Mouse (Mus musculus) ovary, postnatal 14 days (tissue): ENCODE results near the gene Narf.

Experiments used
- DNase-seq: peaks from one replicate; pipeline ENCODE4 v3.0.0; 2022; ENCODE audit warnings: low spot score

The Narf gene

DNA sequence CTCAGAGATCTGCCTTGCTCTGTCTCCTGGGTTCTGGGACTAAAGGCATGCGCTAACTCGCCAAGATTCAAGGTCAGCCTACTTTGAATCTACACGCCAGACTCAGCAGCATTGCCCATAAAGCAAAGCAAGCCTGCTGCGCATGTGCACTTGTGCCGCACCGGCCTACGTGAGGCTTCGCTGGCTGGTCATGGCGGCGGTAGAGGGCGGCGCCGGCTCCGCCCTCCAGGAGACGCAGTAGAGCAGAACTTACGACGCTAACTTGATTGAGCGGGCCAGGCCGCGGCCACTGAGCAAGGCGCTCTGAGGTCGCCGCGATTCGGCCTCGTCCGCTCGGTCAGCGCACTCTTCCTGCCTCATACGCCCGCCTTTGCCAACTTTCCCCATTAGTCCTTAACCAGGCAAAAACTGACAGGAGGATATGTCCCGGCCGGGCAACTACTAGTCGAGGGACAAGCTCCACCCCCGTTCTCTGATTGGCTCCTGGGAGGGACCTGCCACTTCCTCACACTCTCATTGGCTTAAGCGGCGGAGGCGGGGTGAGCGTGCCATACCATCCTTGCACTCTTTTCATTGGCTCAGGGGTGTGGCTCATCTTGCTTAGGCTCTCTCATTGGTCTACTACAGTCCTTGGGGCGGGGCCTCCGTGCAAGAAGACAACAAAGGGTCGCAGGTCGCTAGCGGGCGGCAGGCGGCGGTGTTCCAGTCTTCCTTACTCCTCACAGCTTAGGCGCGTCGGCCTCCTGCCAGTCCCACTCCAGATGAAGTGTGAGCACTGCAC, at the start of gene Narf:
Gene Narf (plus strand): TSS at position 690 of the 781 bp plus-strand sequence.
- DNase-seq, result peak; percentile 91

DNA sequence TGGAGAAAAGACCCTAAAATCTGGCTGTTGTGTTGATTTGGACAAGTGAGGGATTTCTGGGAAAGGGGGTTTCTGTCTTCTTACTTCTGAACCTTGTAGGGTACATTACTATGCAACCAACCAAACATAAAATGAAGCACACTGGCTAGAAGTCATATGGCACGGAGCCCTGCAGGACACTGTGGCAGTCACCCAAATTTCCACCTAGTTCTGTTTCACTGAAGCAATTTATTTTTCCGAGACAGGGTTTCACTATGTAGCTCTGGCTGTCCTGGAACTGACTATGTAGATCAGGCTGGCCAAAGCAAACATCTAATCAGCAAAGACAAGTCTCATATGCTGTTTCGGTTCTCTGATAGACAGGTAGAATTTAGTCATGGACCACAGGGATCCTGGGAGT, 47.4 kb upstream of the Narf start:
- peak; percentile 26 for DNase-seq

DNA sequence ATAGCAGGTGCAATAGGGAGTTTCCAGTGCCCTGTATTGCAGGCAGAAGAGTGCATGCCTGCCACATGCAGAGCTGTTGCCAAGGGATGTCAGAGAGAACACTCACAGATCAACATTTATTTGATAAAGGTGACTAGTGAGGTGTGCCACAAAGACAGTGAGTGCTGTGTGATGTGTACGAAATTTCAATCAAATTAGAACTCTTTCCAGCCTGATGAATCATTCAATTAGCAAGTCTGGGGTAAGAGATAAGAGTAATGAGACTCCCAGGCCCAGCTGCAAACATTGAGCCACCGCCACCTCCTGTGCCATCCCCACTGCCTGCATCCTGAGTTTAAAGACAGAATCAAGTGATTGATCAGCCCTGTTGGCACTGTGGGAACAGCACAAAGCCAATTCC, 44.3 kb upstream of the Narf start:
- DNase-seq, result no peak

DNA sequence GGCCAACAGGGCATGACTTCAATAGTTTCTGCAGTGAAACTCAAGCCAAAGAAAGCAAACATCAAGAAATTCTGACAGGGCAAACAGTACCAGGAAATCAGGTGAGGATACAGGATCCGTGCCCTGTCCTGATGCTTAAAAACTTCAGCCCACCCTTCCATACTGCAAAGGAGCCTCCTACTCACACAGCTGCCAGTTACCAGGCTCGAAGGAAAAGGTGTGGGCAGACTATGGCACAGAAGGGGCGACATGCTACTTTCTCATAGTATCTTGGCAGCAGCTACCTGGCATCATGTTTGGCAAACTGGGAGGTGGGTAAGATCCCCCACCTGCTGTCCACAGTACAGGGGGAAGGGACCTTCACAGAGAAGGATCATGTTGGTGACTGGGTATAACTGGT, 43.6 kb upstream of the Narf start:
- no peak for DNase-seq

DNA sequence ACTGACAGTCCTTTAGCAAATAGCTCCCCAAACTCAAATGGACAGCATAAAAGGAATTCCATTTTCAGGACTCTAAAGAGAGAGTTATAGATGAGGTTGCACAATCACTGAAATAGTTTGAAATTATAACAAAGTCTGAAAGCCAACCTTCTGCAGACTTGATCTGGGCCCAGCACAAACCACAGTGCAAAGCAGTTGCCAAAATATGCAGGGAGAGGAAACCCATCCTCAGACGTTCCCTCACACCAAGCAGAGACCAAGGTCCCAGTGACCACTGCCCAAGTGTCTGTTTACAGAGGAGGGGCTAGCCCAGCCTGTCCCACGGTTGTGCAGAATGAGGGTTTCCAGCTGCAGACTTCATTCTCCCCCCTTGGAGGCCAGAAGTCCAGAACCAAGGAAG, 38.4 kb upstream of the Narf start:
- no peak for DNase-seq

DNA sequence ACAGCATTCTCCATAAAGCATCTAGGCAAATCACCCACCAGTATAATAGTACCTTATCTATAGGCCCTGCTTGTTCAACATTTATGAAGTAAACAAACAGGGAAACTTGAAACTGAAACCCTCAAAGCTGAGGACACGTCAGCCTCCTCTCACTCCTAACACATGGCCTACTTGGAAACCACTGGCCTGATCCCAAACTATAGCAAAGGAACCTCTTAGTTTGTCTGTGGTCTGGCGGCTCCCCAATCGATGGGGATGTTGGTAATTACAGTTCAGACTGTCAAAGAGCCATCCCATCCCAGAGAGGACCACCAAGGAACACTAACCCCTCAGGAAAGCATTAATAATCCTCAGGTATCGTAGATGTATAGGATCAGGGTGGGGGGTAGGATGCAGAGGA, 37.2 kb upstream of the Narf start:
- DNase-seq, result no peak

DNA sequence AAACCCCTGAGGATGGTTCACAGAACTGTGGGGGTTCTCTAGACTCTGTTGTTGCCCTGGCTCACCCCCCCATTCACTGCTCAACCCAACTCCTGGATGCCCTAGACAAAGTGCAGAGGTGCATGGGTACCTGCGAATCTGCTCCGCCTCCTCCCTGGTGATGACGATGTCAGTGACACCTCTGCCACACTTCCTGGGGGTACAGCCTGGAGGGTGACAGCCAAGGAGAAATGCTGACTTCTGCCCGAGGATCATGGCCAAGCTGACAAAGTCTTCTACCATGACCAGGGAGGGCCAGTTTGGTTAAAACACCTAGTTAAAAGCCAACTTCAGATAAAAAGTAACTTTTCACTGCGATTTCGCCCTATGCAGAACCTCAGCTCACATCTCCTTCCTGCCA, 36.3 kb upstream of the Narf start:
- DNase-seq, result no peak

DNA sequence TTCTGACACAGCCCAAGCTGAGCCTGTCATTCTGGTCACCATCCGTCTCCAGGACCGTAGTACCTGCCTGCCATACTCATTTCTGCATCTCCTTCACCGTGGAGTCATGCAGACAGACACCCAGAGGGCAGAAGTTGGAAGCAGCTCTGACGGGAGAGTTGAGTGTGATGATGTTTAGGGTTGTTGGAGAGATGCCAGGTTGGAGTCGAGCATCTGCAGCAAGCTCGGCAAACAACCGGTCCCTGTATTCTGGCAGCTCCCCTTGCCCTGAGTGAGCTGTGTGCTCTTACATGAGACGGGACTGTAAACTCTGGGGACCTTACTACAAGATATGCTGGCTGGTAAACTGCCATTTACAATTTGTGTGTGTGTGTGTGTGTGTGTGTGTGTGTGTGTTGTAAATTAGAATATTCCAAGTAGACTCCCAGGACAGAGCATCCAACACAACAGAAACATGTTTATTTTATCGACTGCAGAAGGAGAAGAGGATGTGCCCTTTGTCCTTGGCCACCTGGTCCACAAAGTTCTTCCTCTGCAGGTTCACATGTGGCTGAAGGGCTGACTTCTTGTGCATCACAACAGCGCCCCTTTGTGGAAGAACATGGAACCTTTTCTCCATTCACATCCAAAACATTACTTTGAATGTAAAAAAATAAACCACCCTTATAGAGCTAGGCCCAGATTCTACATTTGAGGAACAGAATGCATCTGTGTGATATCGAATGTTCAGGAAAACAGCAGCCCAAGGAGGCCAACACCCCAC, 35.4 kb upstream of the Narf start:
- DNase-seq, result peak; percentile 37

DNA sequence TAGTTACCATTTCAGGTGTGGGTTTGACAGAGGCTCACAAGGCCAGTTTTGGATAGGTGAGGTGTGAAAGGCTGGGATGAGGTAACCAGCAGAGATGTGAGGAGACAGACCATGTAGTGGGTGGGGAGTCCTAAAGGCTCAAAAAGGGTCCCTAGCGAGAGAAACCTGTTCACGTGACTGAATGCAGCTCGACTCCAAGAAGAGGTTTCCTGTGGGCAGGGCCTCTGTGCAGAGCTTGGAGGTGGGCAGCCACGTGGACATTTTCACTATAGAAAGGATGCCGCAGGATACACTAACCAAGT, 33.2 kb upstream of the Narf start:
- no peak for DNase-seq

DNA sequence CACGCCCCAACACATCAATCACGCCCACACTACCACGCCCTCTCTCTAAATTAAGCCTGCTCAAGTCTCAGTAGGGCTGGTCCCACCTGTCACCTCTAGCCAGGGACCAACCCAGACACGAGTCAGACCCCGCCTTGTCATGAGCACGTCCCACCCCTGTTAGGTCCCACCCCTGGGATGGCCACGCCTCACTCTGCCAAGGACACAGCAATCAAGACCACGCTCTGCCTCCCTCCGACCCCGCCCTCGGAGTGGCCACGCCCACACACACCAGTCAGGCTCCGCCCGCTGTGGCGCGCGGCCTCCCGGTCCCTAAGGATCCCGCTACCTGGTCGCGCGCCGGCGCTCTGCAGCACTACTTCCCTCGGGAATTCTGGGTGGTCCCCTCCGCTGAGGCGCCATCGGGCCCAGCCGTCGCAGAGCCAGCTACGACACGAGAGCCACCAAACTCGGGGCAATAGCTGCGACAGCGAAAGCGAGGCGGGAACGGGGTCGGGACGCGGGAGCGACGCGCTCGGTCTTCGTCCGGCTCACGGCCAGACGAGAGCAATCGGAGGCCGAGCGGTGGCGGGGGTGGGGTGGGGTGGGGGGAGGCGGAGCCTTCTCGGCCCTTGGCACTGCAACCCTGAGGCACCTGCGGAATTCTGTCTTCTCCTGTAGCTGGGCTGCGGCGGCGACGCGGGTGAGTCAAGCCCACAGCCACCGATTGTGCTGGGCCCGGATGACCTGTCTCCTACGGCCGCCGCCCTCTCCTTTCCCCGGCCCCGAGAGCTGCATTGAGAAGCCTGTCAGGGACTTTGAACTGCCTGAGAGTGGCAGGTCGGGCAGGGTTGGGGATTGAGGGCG, 32.7 kb upstream of the Narf start, which contains the start of the genes Hexdc and Ogfod3:
Gene Hexdc (plus strand): TSS at position 273 of the 846 bp plus-strand sequence.
Gene Ogfod3 (minus strand): TSS at position 551 of the 846 bp plus-strand sequence.
- peak; percentile 90 for DNase-seq

DNA sequence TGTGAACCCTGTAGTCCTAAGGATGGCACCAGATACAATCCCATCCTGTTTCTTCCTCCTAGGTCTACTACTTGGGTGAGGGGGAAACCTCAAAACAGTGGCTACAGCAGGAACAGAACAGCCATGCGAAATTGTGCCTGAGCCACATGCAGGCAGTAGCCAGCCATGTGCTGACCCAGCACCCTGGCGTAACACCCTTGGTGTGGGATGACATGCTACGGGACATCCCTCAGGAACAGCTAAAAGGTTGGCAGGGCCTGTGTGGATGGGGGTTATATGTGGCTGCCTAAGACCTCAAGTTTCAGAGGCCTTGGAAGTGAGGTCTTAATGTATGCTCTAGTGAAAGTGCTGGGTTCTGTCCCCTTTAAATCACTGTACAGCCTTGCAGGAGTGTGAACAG, 20.2 kb upstream of the Narf start:
- DNase-seq, result no peak

DNA sequence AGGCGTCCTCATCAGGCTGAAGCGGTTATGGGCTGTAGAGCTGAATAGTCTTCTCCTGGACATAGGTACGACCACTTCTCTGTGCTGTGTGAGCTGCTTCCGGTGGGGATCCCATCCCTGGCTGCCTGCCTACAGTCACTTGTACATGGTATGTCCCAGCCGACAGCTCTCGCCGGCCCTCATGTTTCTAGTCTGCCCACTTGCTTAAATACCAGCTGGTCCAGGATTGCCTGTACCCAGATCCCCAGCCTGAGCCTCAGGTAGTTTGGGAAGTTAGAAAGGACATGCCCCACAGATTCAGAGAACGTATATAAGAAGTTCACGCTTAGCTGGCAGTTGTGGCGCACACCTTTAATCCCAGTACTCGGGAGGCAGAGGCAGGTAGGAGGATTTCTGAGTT, 17.3 kb upstream of the Narf start:
- DNase-seq, result no peak

DNA sequence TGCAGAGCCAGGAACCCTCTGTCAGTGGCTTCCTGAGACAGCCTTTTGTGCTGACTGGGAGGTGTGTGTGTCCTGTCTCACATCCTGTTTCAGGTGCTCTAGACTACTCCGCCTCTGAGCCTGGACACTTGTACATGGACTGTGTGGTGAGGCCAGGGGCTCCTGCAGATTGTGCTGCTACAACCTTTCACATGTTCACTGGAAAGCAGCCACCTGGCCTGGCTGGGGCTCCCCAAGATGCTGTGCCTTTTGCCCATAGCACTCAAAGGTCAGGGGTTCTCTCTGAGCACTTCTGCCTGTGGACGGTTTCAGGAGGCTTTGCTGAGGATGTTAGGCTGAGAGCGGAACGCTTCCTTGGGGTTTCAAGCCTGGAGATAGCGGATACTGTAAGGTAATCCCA, 16.3 kb upstream of the Narf start:
- DNase-seq, result no peak

DNA sequence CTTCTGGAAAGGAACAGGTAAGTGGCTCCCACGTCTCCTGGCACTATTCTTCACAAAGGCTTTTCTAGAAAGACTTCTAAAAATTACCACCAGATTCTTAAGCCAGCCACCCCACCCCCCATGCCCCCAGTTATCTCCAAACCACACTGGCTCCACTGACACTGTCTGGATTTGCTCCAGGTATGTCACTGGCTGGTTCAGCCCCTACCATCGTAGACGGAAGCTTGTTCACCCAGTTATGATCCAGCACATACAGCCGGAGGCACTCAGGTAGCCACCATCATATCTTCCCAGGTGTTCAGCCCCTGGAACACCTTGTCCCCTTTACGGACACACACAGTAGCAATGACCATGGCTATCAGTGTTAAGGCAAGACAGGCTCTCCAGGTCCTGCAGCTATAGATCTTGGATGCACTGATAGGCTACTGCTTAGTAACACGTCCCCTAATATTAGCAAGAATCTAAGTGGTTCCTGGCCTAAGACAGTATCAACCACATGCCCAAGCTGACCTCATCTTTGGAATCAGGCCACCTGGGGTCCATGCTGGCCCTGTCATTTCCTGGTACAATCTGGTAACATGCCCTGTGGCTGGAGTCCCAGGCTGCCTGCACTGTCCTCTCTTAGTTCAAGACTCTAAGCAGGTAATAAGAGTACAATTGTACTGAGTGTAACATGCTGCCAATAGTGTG, 15.6 kb upstream of the Narf start:
- DNase-seq, result no peak

DNA sequence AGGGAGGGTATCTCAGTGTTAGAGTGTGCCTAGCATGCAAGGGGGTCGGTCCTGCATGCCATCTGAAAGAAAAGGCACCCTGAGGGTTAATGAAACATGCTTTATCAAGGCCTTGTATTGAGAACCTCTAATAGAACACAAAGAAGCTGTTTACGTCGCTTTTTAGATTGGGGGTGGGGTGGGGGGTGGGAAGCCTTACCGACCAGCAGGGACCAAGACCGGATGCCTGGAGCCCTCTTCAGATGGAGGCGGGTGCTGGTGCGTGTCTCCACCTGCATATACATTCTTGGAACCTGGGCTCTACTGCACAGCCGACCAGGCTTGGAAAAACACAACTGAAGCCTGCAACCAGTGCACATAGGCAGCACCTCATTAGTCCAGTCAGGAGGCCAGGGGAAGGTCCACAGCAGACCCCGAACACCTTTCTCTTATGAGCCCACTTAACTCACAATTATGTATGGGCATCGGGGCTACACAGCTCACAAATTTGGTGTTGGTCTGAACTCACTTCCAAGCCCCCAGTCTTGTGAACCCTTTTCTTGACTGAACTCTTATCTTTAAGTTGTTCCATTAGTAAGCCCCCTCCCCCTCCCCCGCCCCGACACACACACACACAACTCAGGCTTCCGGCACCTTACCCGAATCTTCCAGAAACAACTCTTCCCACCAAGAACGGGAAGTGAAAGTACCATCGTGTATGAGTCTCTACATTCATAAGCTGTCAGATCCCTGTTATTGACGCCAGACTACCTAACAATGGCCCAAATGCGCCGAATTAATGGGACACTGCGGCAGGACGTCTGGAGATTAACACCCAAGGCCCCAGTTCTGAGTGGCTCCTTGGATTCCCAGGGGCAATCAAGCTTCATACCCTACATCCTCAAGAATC, 8.7 kb upstream of the Narf start:
- no peak for DNase-seq

DNA sequence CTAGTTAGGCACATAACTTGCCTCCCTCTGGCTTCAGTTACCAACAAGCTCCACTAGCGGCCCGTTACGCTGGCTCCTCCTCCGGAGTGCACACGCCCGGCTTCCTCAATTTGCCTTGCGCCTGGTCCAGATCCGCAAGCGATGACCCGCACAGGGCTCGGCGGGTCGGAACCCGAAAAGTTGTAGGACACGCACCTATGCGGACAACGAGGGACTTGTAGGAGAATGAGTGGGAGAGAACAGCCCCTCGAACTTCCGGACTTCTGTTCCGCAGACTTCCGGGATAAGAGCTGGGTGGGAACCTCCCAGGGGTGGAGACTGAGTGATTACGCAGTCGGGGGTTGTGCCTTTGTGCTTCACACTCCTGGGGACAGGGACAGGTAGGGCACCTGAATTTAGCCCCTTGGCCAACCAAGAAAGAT, 8.0 kb upstream of the Narf start, which contains the start of gene Cybc1:
Gene Cybc1 (minus strand): TSS at position 305 of the 422 bp plus-strand sequence.
- peak; percentile 45 for DNase-seq

DNA sequence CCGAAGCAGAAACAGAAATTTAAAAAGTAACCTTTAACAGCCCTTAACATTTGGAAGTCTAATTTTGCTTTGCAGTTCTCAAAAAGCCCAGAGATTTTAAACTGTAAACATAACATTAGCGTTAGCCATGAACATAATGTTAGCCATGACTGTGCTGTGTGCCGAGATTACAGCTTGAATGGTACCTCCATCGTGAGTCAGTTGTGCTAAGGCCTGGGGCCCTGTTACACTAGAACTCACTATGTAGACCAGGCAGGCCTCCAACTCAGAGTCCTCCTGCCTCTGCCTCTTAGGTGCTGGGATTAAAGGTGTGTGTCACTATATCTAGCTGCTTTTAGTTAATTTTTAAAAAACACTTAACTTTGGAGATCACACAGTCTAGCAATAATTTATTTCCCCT, 5.9 kb upstream of the Narf start:
- DNase-seq, result no peak

DNA sequence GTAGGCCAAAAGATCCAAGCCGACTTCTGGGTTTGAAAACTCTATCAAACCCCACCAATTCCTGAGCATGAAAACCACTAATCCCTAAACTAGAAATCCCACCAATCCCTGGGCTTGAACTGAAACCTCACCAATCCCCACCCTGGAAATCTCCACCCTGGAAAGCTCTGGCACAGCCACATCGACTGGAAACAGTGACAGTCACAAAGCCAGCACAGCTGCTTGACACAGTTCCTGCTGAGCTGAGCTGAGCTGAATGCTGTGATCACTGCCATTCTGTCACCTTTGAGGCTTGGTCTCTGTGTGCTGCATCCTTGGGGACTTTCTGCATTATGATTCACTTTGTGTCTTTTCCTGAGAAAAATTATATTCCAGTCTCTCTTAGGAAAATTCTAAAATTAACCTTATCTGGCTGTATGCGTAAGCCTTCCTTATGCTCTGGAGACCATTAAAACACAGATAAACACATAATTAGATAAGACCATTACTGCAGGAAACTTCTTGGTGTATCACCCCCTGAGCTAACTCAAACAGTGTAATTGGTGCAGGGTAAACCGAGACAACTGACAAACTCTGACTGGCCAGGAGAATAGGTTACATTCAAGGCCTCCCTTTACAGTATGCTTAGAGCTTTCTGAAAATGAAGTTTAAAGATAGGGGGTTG, 5.3 kb upstream of the Narf start:
- DNase-seq, result no peak

DNA sequence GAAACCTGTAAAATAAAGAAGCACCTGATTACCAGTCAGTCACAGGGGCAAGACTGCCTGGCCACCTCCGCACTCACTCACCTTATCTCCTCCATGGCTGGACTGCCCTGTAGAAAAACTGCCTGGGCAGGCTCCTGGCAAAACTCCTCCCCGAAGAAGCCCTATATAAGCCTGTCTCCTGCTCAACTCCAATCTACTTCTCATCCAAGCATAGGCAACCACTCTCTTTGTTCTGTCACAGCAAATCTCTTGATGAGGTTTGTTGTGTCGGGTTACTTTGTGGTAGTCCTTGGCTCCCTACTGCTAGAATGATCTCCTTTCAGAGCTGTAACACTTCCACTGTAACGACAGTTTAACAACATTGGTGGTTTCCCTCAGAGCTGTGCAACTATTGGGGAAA, 4.3 kb upstream of the Narf start:
- DNase-seq, result no peak

DNA sequence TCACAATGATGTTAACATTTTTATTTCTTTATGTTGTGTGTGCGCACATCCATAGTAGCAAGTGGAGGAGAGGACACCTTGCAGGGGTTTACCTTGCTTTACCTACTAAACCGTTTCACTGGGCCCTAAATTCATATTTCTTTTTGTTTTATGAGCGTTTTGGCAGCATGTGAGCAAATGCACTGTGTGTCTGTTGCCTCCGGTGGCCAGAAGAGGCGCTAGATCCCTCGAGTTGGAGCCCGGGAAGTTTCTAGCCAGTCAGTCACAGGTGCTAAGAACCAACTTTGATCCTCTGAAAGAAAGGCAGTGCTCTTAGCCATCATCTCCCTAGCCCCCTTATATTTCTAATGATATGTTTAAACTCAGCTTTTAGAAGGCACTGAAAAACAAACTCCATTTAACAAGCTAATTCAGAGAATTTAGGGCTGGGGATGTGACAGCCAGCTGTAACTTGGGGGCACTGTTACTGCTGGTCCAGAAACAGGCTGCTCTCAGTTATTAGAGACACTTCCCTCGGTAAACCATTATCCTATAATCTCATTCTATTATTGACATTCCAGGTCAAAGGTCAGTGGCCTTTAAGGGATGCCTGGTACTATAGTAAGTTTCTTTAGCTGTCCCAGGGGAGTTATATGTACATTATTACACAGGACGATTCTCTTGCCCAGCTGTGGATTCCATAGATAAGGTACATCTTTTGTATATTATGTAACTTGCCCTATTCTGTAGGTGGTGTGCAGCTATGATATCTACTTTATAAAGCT, 1.4 kb upstream of the Narf start:
- no peak for DNase-seq
